Mouse (Mus musculus) stomach, adult 2 months (tissue): Measurements from ENCODE around the gene Hcn3. TPM values are rescaled to one million over a fixed set of nuclear protein-coding genes. Genes with fewer than 3 reads are reported as not detected.

Experiments
- polyA plus RNA-seq: library from polyadenylated mRNA; depleted of rRNA; stranded (reverse); fragments of >200 nt; gene quantifications from 2 replicates; pipeline ENCODE4 v1.2.3, GENCODE M21; 2012; rRNA removed

Hcn3 gene
- 0.65 and 1.1 TPM in 2 replicates for polyA plus RNA-seq

DNA sequence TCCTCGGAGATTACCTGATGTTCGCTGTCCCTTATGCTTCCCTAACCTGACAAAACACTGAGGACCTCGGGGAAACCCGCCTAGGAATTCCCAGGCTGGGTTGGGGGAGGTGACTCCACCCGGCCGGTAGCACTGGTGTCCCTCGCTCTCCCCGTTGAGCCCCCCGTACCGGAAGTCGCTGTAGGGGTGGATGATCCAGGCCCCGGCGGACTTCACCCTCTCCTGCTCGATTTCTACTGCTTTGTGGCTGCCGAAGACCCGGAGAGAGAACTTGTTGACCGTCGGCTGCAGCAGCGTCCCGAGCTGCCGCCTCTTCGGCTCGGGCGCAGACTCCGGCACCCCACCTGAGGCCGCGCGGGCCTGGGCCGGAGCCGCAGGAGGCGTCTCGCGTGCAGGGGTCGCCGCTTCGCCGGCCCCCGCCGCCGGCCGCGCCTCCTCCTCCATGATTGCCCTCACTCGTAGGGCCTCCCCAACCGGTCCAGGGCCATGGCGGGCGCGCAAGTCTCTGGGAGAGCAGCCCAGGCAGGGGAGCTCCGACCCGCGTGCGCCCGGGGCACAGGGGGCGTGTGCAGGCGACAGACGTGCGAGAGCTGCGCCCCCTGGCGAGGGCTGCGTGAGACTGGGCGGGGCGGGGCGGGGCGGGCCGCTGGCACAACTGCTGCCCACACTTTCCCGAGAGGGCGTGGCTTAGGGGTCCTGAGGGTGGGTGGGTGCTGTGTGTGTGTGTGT, at the start of gene Hcn3:
Gene Hcn3 (minus strand): TSS at position 581 of the 729 bp plus-strand sequence.

GRCm38 (mm10) chr3:89202253-89203141, 42.5 kb upstream of the Hcn3 start, which contains the start of gene Gba:
Gba (plus strand) TSS chr3:89202928.

GRCm38 (mm10) chr3:89183058-89183958, 23.3 kb upstream of the Hcn3 start, which contains the start of gene Fam189b:
Fam189b (plus strand) TSS chr3:89183143.

GRCm38 (mm10) chr3:89177242-89178106, 17.5 kb upstream of the Hcn3 start, which contains the start of gene Scamp3:
Scamp3 (plus strand) TSS chr3:89177473.

GRCm38 (mm10) chr3:89164506-89165267, 4.7 kb upstream of the Hcn3 start, which contains the start of gene Clk2:
Clk2 (plus strand) TSS chr3:89164795.

DNA sequence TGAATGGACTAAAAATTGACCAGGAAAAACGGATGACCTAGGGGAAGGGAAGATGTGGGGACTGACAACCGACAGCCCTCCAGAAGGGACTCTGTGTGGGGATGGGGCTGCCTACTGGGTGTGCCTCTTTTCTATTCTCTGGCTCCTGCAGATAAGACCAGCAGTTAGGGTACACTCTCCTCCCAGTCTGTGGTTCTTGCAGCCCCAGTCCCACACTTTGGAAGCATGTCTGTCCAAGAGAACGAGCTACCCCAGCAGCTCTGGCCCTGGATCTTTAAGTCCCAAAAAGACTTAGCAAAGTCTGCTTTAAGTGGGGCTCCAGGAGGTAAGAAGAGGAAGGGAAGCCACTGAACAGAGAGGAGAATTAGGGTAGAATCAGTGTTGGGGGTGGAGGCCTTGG, 24.0 kb downstream of the Hcn3 start, which contains the start of gene Pklr:
Gene Pklr (plus strand): TSS at position 185 of the 400 bp plus-strand sequence.

DNA sequence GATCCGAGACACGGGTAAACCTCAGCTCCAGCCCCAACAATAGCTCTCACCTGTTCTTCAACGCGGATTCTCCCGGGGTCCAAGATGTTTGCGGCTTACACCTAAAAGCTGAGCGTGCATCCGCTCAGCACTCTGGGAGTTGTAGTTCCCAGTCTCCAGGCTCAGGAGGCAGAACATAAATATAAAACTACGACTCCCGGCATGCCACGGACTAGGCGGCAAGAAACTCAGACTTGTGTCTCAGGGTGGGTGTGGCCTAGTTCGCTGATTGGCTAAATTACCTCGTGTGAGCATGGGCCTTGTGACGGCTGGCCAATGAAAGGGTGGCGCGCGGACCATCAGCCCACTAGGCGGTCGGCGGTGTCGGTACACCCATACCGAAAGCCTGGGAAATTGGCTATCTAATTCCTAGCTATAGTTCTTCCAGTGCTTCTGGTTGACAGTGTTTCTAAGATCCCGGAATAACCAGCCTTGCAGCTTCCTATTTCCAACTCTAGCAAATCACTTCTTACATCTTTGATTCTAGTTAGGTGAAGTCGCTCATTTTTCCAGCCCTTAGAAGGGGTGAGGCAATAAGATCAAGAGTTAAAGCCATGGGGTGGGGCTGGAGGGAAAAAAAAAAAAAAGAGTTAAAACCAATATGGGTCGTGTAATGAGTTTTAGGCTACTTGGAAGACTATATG, 58.0 kb downstream of the Hcn3 start, which contains the start of gene Fdps:
Gene Fdps (minus strand): TSS at position 148 of the 683 bp plus-strand sequence.

GRCm38 (mm10) chr3:89100811-89101210, 59.2 kb downstream of the Hcn3 start, which contains the start of gene Gm43738:
Gm43738 (minus strand) TSS chr3:89101099.

Other genes starting within 250 kb of the Hcn3 start
- 15.6 and 19.0 TPM in 2 replicates for gene Msto1, start 246.2 kb downstream of the Hcn3 start, polyA plus RNA-seq
- gene Ash1l, start 209.6 kb downstream of the Hcn3 start, polyA plus RNA-seq: 0.99 and 1.7 TPM in 2 replicates
- 8.3 and 12.4 TPM in 2 replicates for gene Dap3, start 209.0 kb downstream of the Hcn3 start, polyA plus RNA-seq
- gene Rusc1, start 66.9 kb downstream of the Hcn3 start, polyA plus RNA-seq: 33.5 and 43.6 TPM in 2 replicates
- not detected in 2 replicates for gene Gm43738, start 59.1 kb downstream of the Hcn3 start, polyA plus RNA-seq
- gene Fdps, start 58.2 kb downstream of the Hcn3 start, polyA plus RNA-seq: 111 and 125 TPM in 2 replicates
- 52.9 and 76.0 TPM in 2 replicates for gene Pklr, start 24.1 kb downstream of the Hcn3 start, polyA plus RNA-seq
- gene Clk2, start 4.6 kb upstream of the Hcn3 start, polyA plus RNA-seq: 13.4 and 18.5 TPM in 2 replicates
- 74.0 and 74.9 TPM in 2 replicates for gene Scamp3, start 17.3 kb upstream of the Hcn3 start, polyA plus RNA-seq
- 20.3 and 21.6 TPM in 2 replicates for gene Fam189b, start 22.9 kb upstream of the Hcn3 start, polyA plus RNA-seq
- gene Gba, start 42.7 kb upstream of the Hcn3 start, polyA plus RNA-seq: 45.8 and 47.7 TPM in 2 replicates
- 27.5 and 28.7 TPM in 2 replicates for gene Thbs3, start 55.0 kb upstream of the Hcn3 start, polyA plus RNA-seq
- 108 and 129 TPM in 2 replicates for gene Mtx1, start 66.9 kb upstream of the Hcn3 start, polyA plus RNA-seq
- gene Muc1, start 68.9 kb upstream of the Hcn3 start, polyA plus RNA-seq: 698 and 860 TPM in 2 replicates
- 227 and 292 TPM in 2 replicates for gene Krtcap2, start 85.8 kb upstream of the Hcn3 start, polyA plus RNA-seq
- gene Trim46, start 86.1 kb upstream of the Hcn3 start, polyA plus RNA-seq: 12.7 and 15.7 TPM in 2 replicates
- gene Dpm3, start 99.2 kb upstream of the Hcn3 start, polyA plus RNA-seq: 275 and 451 TPM in 2 replicates
- 140 and 155 TPM in 2 replicates for gene Slc50a1, start 110.4 kb upstream of the Hcn3 start, polyA plus RNA-seq
- 25.4 and 26.7 TPM in 2 replicates for gene Efna1, start 120.9 kb upstream of the Hcn3 start, polyA plus RNA-seq
- 22.2 and 41.9 TPM in 2 replicates for gene Efna3, start 162.8 kb upstream of the Hcn3 start, polyA plus RNA-seq
- gene Efna4, start 177.8 kb upstream of the Hcn3 start, polyA plus RNA-seq: 5.6 and 17.9 TPM in 2 replicates
- gene Adam15, start 189.8 kb upstream of the Hcn3 start, polyA plus RNA-seq: 105 and 117 TPM in 2 replicates
- 0.84 and 1.1 TPM in 2 replicates for gene Dcst2, start 201.8 kb upstream of the Hcn3 start, polyA plus RNA-seq
- gene Dcst1, start 205.1 kb upstream of the Hcn3 start, polyA plus RNA-seq: 0.03 and 0.13 TPM in 2 replicates
- gene Zbtb7b, start 234.6 kb upstream of the Hcn3 start, polyA plus RNA-seq: 85.6 and 92.0 TPM in 2 replicates
- gene Lenep, start 242.6 kb upstream of the Hcn3 start, polyA plus RNA-seq: 0.35 and 0.95 TPM in 2 replicates